Mouse (Mus musculus): ENCODE measurements around the gene Rps24. TPM values are rescaled to one million over a fixed set of nuclear protein-coding genes. Genes with fewer than 3 reads are reported as not detected.
"Not testable (repeated sequence)": the region's sequence is repeated elsewhere in the genome, so short reads cannot be mapped to it uniquely, and the experiment has no call there.

Gene Rps24
- 1,000 to 10,000 TPM; 1,547 to 1,559 TPM for total RNA-seq (2021)
- long read RNA-seq, experiment 1, full-length matches to known transcripts: 86 of 208 reads
- long read RNA-seq, experiment 1, partial matches to known transcripts: 54 of 208 reads
- long read RNA-seq, experiment 1, other reads (novel, unspliced or antisense): 68 of 208 reads
- long read RNA-seq, experiment 2, transcript Rps24-210 (5 exons, 1,613 nt): major isoform, 18 of 91 reads
- long read RNA-seq, experiment 2, partial matches to known transcripts: 28 of 91 reads
- long read RNA-seq, experiment 2, other reads (novel, unspliced or antisense): 41 of 91 reads

DNA sequence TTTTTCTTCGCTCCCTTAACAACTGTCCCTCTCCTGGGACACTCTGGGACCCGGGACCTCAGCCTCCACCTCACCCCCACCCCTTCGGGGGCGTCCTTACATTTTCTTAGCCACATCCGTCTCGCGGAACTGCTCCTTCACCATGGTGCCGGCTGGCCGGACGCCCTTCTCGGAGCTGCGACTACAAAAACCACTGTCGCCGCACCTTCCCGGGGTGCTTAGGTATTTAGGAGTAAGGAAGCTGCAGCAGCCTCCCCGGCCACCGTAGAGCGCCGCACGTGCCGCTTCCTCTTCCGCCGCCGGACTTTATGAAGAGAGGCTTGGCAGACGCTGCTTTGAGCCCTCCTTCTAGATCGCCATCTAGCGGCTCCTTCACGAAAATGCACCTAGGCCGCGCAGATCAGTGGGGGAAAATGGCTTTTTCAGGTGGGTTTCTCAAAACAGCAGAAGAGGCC is at the start of gene Rps24, which contains the start of gene Polr3a:
TSS of gene Rps24 (plus strand) at position 353 of the 455 bp plus-strand sequence.
TSS of gene Polr3a (minus strand) at position 286 of the 455 bp plus-strand sequence.
- DNase-seq: peak; percentile 94

DNA sequence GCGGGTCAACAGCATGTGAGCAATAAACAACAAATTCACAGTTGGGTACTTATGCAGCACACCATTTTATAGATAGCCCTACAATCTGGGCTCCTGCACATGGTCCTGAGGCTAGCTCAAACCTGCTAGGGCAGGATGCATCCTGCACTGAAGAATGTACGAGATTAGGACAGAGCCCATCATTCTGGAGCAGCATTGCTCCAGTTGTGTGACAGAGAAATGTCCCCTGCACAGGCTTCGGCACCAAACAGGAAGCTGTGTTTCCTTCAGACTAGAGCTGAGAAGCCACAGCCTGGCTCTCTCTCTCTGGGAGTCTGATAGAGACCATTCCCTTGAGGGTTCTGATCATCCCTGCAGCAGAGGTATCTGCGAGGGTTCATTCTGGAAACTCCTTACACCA is 43.4 kb upstream of the Rps24 start:
- DNase-seq: not testable (repeated sequence)

DNA sequence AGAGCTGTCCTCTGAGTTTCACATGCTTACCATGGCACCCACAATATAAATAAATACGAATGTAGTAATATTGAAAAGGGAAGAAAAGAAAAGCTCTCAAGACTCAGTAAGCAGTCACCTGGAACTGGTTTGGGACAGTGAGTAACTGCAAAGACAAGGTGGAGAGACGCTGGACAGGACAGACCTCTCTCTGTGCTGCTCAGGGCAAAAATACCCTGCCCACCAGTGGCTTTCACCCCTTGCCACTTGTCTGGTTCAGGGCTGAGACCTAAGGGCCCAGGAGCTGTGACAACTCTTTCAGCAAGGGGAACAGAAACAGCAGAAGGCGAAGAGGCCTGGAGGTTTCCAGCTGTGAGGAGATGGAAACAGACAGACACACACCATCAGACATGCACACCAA is 28.7 kb upstream of the Rps24 start:
- DNase-seq: no peak

DNA sequence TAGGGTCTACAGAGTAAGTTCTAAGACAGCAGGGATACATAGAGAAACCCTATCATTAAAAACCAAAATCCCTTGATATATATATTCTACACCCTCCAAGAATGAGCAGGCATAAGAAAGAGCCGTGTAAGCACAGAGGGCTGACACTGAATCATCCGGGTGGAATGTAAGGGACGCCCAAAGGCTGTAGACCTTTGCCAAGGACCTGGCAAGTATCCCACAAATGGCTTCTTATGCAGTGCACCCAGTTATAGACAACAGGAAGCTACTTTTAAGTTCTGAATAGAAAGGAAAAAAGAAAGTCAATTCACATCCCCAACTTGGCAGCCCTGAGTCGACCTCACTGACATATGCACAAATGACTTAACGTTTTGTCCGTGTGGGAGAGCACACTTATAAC is 18.1 kb upstream of the Rps24 start:
- no peak for DNase-seq

DNA sequence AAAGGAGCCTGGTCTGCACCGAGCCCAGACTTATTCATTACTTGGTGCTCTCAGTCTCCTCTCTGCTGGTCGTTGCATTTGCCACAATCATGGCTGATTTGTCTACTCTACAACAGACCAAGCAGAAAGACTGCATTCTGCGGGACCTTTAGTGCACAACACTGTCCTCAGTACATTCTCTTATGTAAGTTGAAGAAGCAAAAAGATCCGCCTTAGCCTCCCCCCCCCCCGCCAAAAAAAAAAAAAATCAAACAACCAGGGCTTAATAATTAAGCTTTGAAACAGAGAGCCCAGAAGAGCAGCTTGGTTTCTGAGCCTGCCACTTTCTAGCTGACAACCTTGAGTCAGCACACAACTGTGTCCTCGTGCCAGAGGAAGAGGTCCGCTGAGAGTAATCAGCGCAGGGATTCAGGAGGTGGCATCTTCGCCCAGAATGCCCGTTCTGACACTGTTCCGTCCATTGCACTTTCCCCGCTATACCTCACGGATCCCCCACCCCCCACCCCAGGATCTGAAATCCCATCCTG is 621 bp upstream of the Rps24 start:
- peak; percentile 27 for DNase-seq

DNA sequence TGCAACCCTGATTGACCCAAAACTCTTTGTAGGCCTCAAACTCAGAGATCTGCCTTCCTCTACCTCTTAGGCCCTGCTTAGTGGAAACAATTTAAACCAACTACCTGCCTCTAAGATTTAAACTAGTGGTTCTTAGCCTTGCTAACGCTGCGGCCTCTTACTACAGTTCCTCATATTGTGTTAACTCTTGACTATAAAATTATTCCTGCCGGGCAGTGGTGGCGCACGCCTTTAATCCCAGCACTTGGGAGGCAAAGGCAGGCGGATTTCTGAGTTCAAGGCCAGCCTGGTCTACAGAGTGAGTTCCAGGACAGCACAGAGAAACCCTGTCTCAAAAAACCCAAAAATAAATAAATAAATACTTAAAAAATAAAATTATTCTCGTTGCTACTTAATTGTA is 2.8 kb downstream of the Rps24 start:
- DNase-seq: not testable (repeated sequence)

- DNase-seq: peak; percentile 97
Measured at GRCm38 (mm10) chr14:24490468-24491265, 3.7 kb downstream of the Rps24 start.

DNA sequence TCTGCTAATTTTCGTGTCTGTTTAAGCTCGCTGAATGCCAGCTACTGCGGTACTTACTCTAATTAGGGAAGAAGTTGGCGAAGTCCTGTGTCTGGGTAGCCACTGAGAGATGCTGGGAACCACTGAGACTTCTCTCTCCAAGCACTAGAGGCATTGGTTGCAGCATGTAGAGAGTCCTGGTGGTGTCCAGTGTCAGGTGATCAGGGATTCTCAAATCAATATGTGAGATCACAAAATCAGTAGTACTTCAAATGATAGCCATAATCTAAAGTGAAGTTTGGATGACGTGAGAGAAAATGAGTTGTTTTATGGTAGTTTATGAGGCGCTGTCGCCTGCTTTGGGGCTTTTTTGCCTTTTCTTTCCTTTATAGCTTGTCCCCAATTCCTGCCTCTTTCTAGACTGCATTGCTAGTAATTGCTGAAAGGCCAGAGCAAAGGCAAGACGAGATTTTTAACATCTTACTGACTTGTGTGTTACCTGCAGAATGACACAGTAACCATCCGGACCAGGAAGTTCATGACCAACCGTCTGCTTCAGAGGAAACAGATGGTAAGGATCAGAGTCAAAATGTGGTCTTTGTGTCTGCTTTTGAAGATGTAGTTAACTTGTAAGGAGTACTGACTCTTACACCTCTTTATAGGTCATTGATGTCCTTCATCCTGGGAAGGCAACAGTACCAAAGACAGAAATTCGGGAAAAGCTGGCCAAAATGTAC is 4.5 kb downstream of the Rps24 start:
- no peak for DNase-seq

- no peak for DNase-seq
Measured at GRCm38 (mm10) chr14:24493256-24493655, 6.3 kb downstream of the Rps24 start.

DNA sequence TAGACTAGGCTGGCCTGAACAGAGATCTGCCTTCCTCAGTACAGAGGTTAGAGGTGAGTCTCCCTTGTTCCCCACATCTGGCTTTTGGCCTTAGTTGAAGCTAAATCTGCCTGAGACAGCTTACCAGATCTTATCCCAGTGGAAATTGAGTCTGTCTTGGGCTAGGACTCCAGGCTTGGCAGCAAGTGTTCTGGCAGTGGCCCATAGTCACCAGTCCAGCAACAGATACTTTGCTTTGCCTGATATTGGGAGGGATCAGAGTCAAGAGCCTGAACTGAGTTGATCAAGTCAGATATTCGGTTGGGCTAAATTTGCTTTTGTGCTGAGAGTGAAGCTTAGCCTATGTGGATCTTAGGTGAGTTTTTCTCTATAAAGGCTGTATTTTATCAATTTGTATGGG is 9.6 kb downstream of the Rps24 start:
- no peak for DNase-seq

DNA sequence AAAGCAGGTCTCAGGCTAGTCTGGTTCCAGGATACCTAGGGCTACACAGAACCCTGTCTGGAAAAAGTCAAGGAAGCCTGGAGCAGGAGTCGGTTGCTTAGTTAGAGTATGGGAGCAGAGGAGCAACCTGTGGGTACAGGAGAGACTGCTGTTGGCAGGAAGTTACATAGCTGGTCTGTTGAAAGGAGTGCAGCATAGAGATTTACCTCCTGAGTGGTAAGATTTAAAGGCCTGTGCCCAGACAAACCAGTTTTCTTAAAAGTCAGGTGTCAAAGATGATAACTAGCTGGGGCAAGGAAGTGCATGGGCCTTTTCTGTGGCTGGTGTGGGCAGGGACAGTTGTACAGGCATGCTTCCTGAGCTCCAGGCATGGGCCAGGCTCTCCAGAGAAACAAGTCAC is 10.5 kb downstream of the Rps24 start:
- DNase-seq: no peak

DNA sequence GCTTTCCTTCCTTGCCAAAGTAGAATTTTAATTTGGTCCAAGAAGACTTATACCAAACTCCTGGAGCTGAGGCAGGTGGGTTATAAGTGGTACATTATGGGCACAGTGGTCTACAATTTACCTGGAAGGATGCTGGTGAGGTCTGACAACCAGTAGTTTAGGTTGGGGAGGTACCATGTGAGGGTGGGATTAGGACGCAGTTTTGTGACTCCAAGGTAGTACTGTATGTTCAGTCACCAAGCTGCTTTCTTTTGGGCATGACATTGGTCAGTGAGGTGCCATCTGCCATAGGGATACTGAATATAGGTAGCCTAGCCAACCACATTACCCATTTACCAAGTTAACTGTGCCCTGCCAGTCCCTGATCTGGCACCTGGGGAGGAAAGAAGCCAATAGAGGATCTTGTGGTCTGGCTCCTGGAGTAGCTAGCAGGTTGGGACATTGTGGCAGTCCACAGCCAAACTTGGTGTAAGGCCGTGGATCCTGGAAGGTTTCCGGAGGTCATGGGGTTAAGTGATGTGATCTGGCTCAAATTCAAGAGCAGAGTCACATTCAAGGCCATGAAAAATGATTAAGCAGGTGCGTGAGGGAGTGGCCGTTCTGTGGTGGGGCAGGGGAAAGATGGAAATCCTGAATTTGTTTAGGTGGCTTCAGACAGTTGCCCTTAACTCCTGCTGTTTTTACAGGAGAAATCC is 11.8 kb downstream of the Rps24 start:
- DNase-seq: peak; percentile 59

DNA sequence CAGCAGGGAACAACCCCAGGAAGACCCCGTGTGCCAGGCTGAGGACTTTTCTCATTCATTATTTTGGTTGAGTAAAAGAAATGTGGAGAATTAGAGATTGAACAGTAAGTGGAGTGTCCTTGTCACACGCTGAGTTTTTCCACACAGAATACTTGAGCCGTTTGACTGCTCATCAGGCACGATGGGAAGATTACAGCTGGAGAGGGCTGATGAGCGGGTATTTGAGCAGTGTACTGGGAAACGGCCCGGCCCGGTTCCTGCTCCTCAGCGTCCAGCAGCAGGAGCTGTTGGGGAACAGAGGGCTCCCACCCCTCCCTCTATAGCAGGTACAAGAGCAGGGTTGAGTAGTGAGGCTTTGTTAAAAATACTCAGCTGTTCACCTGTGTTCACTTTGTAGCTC is 12.6 kb downstream of the Rps24 start:
- DNase-seq: no peak

DNA sequence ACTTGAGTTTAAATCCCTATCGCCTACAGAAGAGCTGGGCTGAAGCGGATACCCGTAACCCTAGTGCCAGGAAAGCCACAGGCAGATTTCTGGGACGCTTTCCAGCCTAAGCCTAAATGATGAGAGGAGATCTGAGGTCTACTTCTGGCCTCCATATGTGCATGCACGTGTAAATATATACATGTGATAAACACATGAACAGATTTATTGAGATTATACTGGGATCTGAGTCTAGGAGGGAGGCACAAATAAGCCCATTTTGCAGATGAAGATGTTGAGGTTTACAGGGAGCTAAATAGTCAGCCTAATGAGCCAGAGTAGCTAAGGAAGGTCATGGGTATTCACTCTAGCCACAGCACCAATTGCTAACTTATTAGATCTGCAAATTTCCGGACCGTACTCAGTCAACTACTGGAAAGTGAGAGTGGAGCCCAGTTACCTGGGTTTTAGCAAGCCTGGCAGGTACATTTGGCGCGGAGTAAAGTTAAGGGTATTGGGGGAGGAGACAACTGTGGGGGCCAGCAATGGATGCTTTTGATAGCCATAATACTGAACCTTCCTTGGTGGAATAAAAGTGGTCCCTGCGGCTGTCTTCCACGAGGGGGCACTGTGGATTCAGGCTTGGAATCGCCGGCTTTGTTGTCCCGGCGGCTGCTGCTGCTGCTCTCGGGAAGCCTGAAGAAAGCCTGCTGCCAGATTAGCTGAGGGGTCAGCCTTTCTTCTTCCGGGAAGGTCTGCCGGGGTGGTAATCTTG is 13.3 kb downstream of the Rps24 start:
- peak; percentile 92 for DNase-seq

DNA sequence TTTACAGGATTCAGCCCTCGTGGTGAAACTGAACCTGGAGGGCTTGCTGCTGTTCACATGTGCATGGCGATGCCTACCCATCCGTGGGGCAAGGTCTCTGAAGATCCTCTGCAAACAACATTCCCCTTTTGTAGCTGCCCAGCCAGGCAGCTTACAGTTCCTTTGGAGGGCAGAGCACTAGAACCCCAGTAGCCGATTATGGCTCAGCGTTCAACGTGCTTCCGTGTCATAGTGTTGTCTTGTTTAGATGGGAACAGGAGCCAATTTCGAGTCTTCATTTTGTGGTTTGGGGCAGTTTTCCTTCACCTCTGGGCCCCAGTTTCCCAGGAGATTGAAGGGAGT is 13.9 kb downstream of the Rps24 start:
- no peak for DNase-seq

GRCm38 (mm10) chr14:24501256-24501655 is 14.3 kb downstream of the Rps24 start:
- DNase-seq: no peak

GRCm38 (mm10) chr14:24507452-24508069 is 20.6 kb downstream of the Rps24 start:
- no peak for DNase-seq

- no peak for DNase-seq
Measured at GRCm38 (mm10) chr14:24508070-24508773, 21.3 kb downstream of the Rps24 start.

DNA sequence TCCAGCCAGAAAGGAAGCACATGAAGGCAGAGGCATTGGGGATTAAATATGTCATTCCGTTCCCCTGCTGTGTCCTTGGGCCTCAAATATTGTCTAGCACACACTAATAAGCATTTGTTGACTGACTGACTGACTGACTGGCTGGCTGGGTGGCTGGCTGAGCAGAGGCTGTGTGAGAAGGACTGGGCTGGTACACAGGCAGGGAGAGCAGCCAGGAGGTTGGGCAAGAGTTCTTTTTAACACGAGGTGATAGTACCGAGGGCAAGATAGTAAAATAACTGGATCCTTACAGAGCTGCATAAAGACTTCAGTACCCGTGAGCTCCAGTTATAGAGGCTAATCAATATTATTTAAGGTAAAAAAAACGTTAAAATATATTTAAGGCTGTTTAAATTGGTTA is 22.6 kb downstream of the Rps24 start:
- no peak for DNase-seq

DNA sequence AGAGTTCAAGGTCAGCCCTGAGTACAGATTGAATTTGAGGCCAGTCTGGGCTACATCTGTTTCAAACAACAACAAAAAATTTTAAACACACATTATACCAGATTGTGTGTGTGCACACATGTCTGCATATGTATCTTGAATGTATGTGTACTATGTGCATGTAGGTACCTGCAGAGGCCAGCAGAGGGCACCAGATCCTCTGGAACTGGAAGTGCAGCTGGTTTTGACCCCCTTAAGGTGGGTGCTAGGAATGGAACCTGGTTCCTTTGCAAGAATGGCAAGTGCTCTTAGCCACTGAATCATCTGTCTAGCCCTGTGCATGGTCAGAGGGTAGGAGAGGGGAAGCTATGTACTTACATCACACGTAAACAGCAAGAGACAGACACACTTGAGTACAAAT is 23.3 kb downstream of the Rps24 start:
- no peak for DNase-seq

All from adrenal gland, postnatal 10 days (tissue).